Mouse (Mus musculus) liver, postnatal 0 days (tissue): ENCODE data around the gene Rps15a.

ENCODE experiments used
- CTCF ChIP-seq: sonication (generic); IDR thresholded peaks from 2 replicates; pipeline ENCODE4 v1.5.1; 2016; ENCODE audit warnings: antibody characterized with exemption, low read depth
- EP300 ChIP-seq: IDR thresholded peaks from 2 replicates; pipeline ENCODE4 v1.6.1; 2016; ENCODE audit warnings: antibody characterized with exemption, low read depth, mild to moderate bottlenecking

DNA sequence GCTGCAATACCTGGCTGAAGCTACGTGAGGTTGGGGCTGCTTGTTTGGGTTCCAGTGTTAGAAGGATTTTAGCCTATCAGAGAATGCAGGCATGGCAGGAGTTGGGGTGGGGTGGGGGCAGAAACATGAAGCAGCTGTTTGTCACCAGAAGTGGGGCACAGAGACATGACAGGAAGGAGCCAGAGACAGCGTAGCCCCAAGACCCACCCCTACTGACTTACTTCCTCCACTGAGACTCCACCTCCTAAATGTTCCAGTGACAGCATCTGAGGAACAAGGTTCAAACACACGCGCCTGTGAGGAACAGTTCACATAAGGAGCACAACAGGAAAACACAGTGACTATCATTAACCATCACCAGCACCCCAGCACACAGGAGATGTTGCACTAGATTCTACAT lies 36.0 kb downstream of the Rps15a start:
- no peak for TF ChIP-seq CTCF
- no peak for TF ChIP-seq EP300
